Mouse (Mus musculus) bone marrow macrophage, adult 2 months (primary cell): ENCODE results near the gene Olfr30.

Experiments
- CTCF ChIP-seq: IDR thresholded peaks from 2 replicates; pipeline ENCODE4 v1.5.1; 2012; ENCODE audit warnings: low read depth, mild to moderate bottlenecking, low read length, moderate library complexity
- POLR2A ChIP-seq: IDR thresholded peaks from 2 replicates; pipeline ENCODE4 v1.6.1; 2012; ENCODE audit warnings: mild to moderate bottlenecking, low read depth, low read length, borderline replicate concordance

GRCm38 (mm10) chr11:58432259-58432658, 29.8 kb downstream of the Olfr30 start, which contains the start of gene Gm12253:
- no peak for TF ChIP-seq POLR2A
- TF ChIP-seq CTCF: no peak
